ENCODE assay signal across 12 mouse cellular contexts in the genomic region with DNA sequence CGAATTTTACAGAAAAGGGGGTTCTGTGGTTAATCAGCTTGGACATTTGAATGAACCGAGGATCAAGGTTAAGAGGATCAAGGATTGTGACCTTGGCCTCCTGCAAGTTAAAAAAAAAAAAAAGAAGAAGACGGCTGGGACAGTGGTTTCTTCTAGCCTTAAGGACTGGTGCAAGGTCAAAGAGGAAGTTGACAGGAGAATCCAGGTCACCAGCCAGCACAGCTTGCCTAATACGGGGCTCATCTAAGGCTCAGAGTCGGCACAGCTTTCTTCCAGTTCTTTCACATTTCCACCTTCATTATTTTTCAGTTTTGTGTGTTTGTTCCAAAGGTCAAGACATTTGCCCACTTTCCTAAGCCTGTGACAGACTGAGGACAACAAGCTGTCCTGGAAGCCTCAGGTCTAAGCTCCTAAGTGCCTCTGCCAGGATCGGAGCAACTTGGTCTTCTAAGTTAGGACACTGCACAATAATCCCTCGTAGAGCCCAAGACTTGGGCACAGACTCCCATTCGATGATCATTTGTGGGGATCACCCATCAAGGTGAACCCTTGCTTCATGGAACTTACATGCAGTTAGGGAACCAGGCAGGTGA. TPM values are rescaled to one million over a fixed set of nuclear protein-coding genes. Genes with fewer than 3 reads are reported as not detected.
A peak's percentile ranks its signal among the peaks of the same experiment; 100 is the strongest.
DNase-seq lines count a peak whose midpoint lies in the region; ATAC-seq lines count a peak whose summit lies in the region.
"Had no signal": no experiment of that assay in that cellular context is flagged by ENCODE, and none has a peak within 500 bp of the region (broad histone marks: within the 10 kb centered on the region; RNA-seq: fewer than 3 reads in every experiment).

No protein-coding gene starts in this region.

- peaks cover 9% of the 10 kb centered on the region; the same call in 1 of the 2 replicates for H3K4me1 ChIP-seq in heart, embryonic 13.5 days

- ATAC-seq in heart, embryonic 13.5 days (ENCODE audit: extremely low read depth, insufficient number of reproducible peaks, low FRiP score, low TSS enrichment), result no peak
- ATAC-seq: forebrain, postnatal 0 days; hindbrain, embryonic 16.5 days had no signal

- H3K27ac ChIP-seq in heart, embryonic 13.5 days (replicated peaks), result peak overlapping the region; percentile 36; the same call in 1 of the 2 replicates
- H3K27ac ChIP-seq: liver, embryonic 14.5 days had no signal

- no peaks in the 10 kb centered on the region for H3K9me3 ChIP-seq in heart, embryonic 13.5 days

- H3K4me2 ChIP-seq in heart, embryonic 13.5 days, result no peak overlapping the region

- H3K36me3 ChIP-seq in heart, embryonic 13.5 days, result no peaks in the 10 kb centered on the region

- no peak overlapping the region for H3K9ac ChIP-seq in heart, embryonic 13.5 days
- H3K9ac ChIP-seq: forebrain, postnatal 0 days; liver, embryonic 14.5 days had no signal

- WGBS in heart, embryonic 13.5 days, result 68% methylated on average over 8 of the region's 8 CpGs

- DNase-seq in heart, adult 8-10 months (ENCODE audit: low spot score), result no peak
- peak; percentile 32 for DNase-seq in lung, postnatal 36 days
- no peak for DNase-seq in lung, postnatal 25 days (ENCODE audit: low spot score)
- peak; percentile 3 for DNase-seq in induced T-regulatory cell, adult 2 months (ENCODE audit: low read depth)
- DNase-seq in left cerebral cortex, adult 8-10 months (ENCODE audit: low spot score in 2 of 2), result no peak
- no peak for DNase-seq in right cerebral cortex, postnatal 10 days (ENCODE audit: low spot score in 2 of 2)
- DNase-seq: cerebellum, adult 2 months; forebrain, postnatal 0 days; gastrocnemius, postnatal 36 days had no signal

- H3K4me3 ChIP-seq in heart, embryonic 13.5 days, result no peak overlapping the region

- H3K27me3 ChIP-seq in heart, embryonic 13.5 days (replicated peaks), result no peaks in the 10 kb centered on the region

RNA-seq across cellular contexts. Expression of a gene that starts 13.7 kb away (rescaled TPM):
- polyA plus RNA-seq in heart, embryonic 13.5 days (2015; fragmentation: Nextera tagmentation; extraction: Ambion mirVana), result 40.6 and 42.5 TPM in 2 replicates
- total RNA-seq in heart, adult 8-10 months (2022), result 100 to 1,000 TPM; 403 to 491 (median 419) TPM
- 10 to 100 TPM; 64.2 to 70.3 (median 68.0) TPM for total RNA-seq in left cerebral cortex, adult 8-10 months (2022)

RNA-seq across cellular contexts. Expression of a gene that starts 18.0 kb away (rescaled TPM):
- 124 and 134 TPM in 2 replicates for polyA plus RNA-seq in heart, embryonic 13.5 days (2015; fragmentation: Nextera tagmentation; extraction: Ambion mirVana)
- 10 to 100 TPM; 38.8 to 51.0 (median 43.0) TPM for total RNA-seq in heart, adult 8-10 months (2022)
- total RNA-seq in left cerebral cortex, adult 8-10 months (2022), result 10 to 100 TPM; 37.5 to 40.9 (median 40.4) TPM

Comparison
In these comparisons a context has a peak if more than half of its experiments do, and no peak if none do; other contexts are left out.
1. DNase-seq: peak in lung, postnatal 36 days (single experiment) and induced T-regulatory cell, adult 2 months (single experiment); none in heart, adult 8-10 months (single experiment), lung, postnatal 25 days (single experiment), left cerebral cortex, adult 8-10 months (0 of 2) and right cerebral cortex, postnatal 10 days (0 of 2).
2. RNA of a gene that starts 13.7 kb away (total RNA-seq): 403 to 491 TPM in heart, adult 8-10 months; 64.2 to 70.3 TPM in left cerebral cortex, adult 8-10 months; every median in the first group is over 4 times any median in the second.